Mouse (Mus musculus) G1E (cell line): Measurements from ENCODE around the gene Sptlc3.

Experiments
- CTCF ChIP-seq: IDR thresholded peaks from 2 replicates; pipeline ENCODE4 v1.5.1; 2012; ENCODE audit warnings: low read depth, low read length, inconsistent platforms, mixed read lengths
- GATA1 ChIP-seq: IDR thresholded peaks from 2 replicates; pipeline ENCODE4 v1.6.1; 2012; ENCODE audit warnings: borderline replicate concordance, low read length, inconsistent platforms, mixed read lengths
- POLR2AphosphoS5 ChIP-seq: IDR thresholded peaks from 2 replicates; pipeline ENCODE4 v1.6.1; 2012; ENCODE audit warnings: low read depth, low read length, inconsistent platforms; ENCODE audit not compliant: insufficient replicate concordance
- TAL1 ChIP-seq: conservative IDR thresholded peaks from 2 replicates; pipeline ENCODE4 v1.6.1; 2012; ENCODE audit warnings: low read depth, low read length, inconsistent platforms, mixed read lengths

DNA sequence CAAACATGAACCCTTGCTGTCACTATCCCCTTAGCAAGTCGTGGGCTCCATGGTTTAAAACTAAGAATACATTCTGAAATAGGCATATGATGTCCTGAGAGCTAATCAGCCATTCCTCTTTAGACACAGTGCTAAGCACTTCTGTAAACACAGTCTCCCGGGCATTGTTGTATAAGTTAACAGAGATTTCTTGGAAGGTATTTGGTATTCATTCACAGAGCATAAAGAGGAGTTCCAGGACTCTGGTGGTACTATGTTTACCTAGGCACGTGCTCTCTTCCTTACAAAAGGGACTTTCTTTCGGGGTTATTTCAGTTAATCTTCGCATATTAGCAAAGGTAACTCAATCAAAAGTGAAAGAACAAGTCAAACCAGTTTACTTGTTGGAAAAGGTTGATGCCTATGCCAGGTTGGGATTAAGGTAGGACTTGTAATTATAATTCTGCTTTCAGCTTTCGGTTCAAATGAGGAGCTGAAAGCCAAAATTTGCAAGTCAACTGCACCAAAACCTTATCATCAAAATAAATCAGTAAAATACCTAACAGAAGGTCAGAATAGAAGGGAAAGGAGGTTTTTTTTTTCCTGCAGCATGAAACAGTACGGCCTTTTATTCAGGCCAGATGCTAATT, 148.2 kb downstream of the Sptlc3 start:
- TF ChIP-seq CTCF: no peak
- no peak for TF ChIP-seq GATA1
- no peak for TF ChIP-seq POLR2AphosphoS5
- TF ChIP-seq TAL1: no peak
